Mouse (Mus musculus) urinary bladder, postnatal 10 days (tissue): ENCODE measurements around the gene Npr3.

Source experiments
- DNase-seq: peaks from one replicate; pipeline ENCODE4 v3.0.0; 2022; ENCODE audit warnings: low spot score

Gene Npr3

DNA sequence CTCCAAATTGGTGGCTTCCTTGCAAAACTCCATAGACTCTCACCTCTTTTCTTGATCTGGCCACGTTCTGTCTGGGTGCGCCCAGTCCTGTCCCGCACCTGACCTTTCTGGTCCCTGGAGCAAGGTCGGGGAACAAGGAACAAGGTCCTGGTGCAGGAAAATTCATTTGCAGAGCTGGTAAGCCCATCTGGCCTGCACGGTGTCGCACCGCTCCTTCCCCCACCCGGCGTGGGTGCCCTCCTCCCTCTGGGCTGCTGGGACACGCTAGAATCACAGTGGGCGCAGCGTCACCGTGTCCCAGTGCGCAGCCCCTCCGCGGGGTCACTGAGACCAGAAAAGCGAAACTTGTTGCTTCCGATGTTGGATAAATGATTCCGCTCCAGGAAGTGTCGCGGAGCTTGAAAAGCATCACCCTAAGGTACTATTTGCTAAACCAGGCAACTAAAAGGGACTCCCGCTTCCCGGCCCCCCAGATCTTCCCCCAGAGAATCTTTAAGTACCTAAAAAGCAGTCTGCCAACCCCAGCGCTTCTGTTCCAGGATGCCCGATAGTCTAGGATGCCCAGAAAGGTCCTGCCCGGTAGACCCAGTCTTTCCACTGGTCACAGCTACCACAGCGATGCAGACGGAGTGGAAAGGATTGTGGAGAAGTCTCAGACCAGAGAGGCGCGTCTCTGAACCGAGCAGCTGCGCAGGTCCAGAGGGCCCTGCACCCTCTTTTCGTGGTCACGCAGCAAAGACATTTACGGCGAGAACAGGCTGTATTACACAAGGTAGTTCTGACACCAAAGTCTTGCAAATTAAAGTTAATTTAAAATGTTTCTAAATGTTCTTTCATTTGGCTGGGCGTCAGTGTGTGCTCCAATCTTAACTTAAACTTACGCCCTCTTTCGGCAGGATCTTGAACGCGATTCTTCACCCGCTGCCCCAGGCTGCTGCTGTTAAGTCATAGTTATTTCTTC lies at the start of gene Npr3:
Gene Npr3, minus strand, starts transcription at position 717 of the 961 bp plus-strand sequence.
- DNase-seq: no peak

DNA sequence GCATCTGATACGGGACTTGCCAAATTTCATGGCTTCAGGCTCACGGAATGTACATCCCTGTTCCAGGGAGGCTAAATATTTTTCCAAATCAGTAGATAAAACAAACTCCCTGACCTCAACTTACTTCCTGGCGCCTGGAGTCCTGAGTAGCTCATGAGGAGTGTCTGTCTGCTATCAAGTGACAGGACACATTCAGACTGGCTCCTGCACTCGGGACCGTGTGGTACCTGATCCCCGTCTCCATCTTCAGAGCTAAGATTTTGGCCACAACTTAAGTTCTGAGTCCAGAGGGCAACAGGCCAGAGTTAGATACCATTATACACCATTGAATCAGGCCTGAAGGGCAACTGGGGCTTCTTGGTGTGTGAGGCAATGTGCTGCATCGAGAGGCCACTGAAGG lies 49.0 kb upstream of the Npr3 start:
- no peak for DNase-seq

DNA sequence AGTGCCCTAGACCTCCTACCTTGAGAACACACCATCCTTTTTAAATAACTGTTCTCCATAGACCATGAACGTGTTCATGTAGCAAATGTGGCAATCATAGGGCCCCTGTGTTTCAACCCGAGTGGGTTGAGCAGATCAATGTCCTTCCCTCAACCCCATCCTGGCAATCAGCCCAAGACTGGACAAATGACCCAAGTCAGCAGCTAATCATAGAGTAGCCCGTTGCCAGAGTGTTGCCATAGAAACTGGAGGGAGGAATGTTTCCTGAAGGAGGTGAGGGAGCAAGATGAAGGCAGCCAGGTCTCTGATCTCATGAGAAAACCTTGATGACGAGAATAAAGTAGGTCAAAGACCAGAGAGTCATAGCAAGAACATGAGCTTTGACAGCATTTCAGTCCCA lies 47.1 kb upstream of the Npr3 start:
- no peak for DNase-seq

DNA sequence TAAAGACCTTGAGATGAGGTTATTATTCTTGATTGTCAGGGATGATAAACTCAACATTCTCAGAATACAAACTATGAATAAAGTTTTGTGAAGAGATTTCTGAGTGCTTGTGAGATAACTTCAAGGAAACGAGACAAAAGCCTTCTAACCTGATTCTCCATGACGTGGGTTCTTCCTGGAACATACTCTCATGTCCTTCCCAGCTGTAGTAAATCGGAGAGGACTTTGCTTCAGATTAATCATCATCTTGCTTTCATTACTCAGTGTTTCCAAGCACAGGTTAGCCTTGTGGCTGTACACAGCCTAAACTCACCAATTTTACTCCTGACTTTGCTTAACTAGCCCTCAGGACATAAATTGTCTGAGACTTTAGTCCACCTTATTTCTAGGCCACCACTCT lies 45.1 kb upstream of the Npr3 start:
- no peak for DNase-seq

DNA sequence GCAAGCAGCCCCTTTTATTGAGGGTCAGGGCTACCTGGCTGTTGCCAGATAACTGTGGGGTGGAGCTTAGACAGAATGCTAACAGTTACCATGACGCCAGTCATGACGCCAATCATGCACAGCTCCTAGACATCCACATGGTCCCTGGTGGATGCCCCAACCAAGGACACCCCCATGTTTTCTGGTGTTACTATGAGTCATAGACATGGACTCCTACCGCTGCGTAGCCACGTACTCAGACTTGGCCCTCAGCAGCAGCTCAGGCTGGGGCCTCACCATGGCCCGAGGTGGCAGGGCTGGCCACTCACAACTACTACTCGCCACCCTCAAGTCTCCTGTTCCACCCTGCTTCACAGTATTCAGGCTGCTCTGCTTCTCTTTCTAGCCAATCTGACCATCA lies 44.1 kb upstream of the Npr3 start:
- no peak for DNase-seq

DNA sequence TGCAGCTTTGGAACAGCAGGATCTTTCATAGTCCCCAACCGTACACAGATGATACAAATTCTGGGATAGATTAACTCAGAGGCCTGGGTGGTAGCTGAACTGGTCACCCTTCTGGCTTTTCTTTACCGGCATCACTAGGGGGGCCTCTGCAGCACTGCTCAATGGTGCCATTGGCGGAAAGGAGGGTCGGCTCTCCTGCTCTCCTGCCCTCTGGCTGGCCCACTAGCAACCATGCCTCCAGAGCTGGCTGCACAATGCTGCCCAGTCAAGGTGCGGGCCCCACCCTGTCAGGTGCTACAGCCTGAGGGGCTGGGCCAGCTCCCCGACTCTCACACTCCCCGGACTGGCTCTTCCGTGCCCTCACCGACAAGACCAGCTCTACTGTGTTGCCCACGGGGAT lies 43.1 kb upstream of the Npr3 start:
- DNase-seq: no peak

DNA sequence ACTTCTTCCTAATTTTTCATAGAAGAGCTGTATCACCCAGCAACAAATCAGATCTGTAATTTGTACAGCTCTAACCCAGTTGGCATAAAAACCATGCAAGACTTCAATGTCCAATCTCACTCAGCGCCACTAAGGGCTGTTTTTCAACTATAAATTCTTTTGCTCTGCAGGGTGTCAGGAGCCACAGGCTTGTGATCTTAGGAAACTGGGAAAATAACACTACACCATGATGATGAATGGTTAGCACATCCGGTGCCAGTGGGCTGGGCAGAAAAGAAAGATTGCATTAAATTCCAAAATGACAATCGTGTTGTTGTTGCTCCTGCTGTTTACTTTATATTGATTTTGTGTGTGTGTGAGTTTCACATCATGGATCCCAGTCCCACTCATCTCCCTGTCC lies 42.4 kb upstream of the Npr3 start:
- DNase-seq: no peak

DNA sequence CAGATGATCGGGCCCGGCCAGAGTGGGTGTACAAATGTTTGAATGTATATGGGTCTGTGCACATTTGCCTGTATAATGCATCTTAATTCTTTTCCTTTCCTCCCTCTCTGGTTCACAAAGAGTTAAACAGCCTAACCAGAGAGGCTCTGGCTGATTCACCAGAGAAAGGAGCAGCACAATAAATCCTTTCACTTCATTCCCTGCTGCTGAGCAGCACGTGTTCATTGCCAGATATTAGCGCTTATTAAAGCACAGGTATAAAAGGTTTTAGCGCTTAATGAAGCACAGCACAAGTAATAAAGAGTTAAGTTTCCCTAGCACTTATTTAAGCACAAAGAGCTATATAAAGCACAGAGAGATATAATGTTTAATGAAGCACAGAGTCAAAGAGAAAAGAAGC lies 33.8 kb upstream of the Npr3 start:
- DNase-seq: no peak

DNA sequence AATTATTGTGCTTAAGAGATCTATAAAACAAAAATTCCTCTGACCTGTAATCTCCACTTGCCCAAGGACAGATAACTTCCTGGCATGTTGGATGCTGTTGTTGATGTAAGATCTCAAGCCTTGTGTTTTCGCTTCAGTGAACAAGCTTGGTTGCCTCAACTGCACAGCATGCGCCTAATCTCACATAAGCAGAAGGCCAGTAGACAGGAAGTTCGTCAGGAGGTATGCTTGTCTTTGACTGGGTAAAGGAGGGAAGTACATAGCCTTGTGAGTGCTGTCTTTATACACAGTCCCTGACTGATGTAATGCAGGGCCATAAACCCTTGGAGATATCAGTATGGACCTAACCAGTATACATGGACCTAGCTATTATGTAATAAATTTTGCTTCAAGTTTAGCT lies 20.7 kb upstream of the Npr3 start:
- DNase-seq: no peak

DNA sequence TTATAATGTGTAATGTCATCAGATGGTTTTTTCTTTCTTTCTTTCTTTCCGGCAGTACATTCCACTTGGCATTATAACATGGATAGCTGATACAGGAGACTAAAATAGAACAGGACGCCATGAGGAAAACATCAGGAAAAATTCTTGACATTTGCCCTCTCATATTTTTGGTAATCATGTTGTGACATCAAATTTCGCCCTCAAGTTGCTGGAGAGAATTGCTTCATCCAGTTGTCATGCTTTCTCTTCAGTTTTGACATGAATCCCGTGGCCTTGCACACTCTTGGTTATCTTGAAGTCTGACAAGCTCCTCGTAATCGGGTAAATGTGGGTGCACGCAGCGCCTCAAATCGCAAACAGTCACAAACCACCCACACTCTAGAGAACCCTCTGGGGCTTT lies 7.0 kb upstream of the Npr3 start:
- DNase-seq: no peak

DNA sequence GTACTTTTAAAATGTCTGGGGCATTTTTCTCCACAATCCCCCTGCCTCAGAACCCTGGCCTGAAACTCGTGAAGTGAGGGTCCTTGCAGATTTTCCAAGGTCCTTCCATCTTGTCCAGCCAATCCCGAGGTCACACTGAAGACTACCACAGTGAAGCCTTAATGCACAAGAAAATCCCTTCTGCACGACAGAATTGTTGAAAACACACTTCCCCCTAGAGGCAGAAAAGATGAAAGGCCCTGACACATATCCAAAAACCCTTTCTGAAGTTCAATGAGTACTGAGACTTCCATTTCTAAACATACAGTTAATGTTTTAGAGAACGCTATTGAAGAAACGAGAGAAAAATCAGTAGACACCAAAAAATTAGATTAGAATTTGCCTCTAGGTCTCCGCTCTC lies 2.8 kb upstream of the Npr3 start:
- no peak for DNase-seq

DNA sequence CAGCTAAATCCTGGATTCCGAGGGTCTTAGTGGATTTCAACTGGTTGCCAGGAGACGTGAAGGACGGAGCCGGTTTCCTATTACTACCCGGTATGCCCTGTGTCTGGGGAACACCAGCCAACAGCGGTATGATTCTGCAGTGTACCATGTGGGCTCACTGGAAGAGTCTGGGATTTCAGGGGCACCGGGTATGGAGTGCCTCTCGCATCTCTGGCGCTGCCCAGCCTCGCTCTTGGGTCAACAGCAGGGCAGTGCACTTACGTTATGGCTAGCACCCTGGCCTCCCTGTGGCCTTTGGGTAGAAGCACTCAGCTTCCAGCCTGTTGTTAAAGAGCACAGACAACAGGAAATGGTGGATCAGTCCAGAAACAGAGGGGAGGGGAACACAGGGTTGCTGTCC lies 1.1 kb upstream of the Npr3 start:
- DNase-seq: no peak

DNA sequence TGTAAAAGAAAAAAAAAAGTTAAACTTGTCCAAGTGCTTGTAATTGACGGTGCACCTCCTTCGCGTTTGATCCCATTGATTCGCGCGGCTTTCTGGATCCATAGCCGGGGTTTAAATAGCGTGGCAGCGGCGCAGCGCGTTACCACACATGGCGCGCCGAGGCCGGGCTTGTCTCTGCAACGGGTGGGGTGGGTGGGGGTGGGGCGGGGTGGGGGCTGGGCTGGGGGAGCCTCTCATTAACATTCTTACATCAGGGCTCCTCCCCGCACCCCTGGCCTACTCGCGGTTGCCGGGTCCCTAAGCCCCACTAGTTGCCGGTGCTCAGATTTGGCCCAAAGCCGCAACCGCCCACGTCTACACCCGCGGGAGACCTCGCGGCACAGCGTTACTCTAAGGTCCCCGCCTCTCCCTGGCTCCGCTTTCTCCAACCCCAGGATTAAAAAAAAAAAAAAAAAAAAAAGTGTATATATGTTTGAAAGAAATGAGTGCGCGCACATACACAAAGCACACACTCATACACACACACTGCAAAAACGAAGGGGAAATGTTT lies 991 bp downstream of the Npr3 start:
- no peak for DNase-seq

DNA sequence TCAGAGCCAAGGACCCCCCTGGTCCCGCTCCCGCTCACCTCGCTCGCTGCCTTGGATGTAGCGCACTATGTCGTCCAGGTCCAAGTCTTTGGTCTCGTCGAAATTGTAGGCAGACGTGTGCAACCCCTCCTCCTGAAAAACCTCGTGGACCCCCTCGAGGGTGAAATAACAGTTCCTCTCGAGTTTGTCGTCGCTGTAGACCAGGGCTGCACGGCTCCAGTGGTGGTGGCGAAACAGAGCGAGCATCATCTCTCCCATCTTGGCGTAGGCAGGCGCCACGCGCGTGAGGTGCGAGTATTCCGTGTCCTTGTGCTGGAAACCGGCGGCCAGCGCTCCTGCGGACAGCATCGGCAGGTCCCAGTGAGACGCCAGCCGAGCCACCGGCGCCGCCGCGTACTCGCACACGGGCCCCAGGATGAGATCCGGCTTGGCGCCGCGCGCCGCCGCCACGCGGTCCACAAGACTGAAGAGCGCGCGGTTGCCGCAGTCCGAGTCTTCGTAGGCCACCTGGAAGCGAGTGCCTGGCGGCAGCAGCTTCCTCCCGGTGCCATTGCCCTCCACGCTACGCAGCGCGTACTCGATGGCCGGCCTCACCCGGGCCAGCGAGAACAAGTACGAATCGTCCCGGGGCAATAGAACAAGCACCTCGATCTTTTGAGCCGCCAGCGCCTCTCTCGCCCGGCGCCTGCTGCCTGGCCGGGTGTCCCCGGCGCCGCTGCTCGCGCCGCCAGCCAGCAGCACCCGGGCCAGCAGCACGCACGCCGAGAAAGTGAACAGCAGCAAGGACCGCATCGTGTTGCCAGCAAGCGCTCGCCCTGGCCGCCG lies 2.0 kb downstream of the Npr3 start:
- DNase-seq: no peak

DNA sequence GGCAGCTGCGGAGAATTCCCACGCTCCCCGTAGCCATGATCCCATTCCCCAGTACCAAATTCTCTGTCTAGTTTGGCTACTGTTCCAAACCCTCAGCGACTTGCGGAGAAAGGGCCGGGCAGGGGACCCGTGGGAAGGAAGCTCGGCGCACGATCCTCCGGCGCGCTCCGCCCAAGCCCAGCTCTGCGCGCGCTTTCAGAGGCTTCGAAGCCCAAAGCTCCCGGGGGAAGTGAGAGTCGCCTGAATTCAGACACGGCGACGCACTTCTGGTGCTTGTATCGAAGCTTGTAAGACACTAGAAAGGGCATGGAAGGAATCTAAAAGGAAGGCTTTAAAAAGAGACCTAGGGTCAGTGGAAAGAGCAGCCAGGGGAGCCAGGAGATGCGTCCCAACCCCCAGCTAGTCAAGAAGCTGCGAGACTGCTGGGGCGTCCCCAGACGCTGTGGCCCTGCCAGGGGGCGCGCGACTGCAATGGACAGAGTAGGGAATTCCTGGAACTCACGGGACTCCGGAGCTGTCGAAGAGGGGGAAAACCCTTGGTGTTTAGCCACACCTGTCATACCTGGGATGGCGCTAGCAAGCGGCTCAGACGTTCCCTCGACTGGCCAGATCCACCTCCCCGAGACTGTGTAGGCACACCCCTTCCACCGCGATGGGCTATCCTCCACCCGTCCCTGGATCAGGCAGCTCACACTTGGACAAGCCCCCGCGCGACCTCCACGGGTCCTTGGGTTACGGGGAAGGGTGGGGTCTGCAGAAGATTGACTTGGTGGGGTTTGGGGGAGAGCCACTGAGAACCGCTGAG lies 2.8 kb downstream of the Npr3 start:
- DNase-seq: no peak

DNA sequence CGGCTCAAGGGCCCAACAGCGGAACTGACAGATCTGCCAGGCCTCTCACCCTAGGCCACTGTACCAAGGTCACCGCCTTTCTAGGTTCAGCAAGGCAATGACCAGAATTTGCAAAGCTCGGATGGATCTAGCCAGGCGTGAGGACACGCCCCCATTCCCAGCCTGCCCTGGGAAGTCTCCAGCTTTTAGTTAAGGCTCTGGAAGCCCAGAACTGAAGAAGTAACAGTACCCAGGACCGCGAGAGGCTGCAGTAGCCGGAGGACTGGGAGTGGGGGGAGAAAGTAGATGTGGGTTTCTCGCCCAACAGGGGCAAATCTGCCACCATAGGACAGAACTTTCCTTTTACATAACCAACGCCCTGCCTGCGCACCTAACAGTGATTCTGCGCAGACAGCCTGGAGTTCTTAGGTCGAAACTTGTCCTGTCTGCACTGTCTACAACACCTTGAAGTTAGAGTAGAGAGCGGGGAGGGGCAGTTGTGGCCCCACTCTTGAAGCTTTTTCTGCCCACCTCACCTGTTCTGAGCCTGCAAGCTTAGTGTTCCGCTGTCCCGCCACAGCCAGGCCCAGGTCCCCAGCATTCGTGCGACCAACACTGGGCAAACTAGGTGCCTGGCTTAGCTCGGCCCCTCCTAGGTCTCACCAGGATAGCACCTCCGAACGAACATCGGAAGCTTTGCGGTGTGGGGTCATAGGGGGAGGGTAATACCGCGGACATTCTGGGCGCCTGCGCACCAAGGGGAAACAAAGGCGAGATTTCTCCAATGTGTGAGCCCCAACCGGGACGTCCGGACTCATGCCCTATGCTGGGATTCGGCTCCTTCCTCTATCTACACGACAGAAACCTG lies 3.7 kb downstream of the Npr3 start:
- DNase-seq: no peak

DNA sequence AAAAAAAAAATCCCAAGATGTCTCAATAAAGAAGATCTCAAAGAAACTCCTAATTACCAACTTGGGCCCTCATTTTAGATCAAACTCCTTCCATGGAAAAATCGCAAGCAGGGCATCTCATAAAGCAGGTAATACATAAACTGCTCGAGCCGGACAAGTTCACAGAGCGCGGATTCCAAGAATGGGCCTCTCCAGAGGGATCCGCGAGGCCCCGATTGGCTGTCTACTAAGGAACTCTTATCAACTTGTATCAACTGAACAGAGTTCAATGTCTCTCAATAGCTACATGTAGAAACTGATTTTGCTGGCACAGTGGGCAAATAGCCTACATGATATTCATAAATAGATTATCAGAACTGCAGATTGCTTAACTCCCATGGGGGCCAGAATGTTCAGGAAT lies 9.5 kb downstream of the Npr3 start:
- DNase-seq: no peak

DNA sequence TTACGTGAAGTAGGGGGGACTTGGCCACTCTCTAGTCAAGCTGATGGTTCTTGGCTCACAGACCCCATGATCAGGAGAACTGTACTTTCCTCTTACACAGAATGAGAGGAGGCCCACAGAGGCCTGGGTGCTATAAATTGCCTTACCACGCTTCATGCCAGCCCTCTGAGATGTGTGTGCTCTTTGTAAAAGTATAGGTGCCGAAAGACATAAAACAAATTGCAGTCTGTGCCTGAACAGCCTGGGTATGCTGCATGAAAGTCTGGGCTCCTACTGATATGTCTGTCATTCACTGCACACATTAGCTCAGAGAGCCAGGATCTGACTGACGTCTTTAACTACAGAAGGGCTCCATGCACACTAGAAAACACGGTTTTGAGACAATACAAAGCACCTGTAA lies 9.9 kb downstream of the Npr3 start:
- DNase-seq: no peak

DNA sequence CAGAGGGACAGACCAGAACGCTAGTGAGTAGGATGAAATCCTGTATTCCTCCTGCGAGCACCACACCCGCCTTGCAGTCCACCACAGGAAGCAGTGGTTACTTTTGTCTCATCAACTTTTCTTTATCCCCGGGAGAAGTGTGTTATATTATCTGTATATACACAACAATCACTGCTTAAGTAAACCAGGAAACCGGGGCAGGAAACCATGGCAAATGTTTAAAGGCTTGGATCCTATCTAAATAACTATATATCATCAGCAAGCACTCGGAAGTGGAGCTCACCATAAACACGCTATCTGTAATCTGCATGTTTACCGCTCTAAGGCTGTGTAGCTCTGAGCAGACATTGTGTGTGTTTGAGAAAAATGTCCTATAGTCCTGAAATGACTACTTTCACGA lies 13.1 kb downstream of the Npr3 start:
- DNase-seq: no peak

DNA sequence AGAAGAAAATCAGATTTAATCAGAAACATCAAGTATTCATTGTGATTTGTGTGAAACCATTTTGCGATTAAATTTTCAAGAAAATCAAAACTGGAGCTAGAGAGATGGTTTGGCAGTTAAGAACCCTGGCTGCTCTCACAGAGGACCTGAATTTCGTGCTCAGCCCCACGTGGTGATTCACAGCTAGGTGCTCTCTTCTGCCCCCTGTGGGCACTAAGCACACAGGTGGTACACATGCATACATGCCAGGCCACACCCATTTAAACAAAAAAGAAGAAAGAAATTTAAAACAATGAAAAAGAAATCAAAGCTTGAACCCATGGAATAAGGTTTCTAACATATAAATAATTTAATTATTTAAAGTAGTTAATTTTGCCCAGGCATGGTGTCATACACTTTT lies 15.7 kb downstream of the Npr3 start:
- DNase-seq: no peak

DNA sequence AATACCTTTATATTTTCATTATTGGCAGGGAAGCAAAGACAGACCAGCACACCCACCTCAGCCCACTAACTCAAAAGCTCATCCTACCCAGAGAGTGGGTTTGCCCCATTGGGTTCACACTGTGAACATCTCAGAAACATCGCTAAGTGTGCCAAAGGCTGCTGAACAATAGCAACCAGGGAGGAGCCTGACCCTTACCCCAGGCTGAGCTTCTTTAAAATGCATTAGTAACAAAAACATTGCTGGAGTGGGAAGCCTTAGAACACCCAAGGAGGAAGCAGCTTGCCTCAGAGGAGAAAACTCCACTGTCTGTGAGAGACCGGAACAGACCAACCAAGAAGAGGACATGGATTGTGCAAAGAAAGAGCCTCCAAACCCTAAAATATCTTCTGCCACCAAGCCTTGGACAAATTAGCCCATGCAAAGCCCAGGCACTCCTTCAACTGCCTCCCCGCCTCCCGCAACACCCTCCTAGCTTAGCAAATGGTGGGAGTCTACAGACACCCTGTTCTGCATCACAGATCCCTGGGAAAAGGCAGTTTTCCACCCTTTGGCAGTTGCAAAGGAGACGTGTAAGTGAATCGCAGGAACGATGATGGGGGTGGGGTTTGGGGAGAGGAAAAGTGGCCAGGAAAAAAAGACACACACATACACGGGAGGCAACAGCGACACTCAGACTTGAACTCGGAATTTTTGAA lies 24.4 kb downstream of the Npr3 start:
- no peak for DNase-seq
